In genomic region chr12:100578291-100578690, GRCm38 (mm10) we compare ENCODE assay signal across 9 mouse cellular contexts. TPM values are rescaled to one million over a fixed set of nuclear protein-coding genes. Genes with fewer than 3 reads are reported as not detected.
DNase-seq lines count a peak whose midpoint lies in the region; ATAC-seq and TF ChIP-seq lines count a peak whose summit lies in the region.
"Had no signal": no experiment of that assay in that cellular context is flagged by ENCODE, and none has a peak within 500 bp of the region (broad histone marks: within the 10 kb centered on the region; RNA-seq: fewer than 3 reads in every experiment).

No protein-coding gene starts in this region.

- 66% methylated on average over 2 of the region's 2 CpGs for WGBS in kidney, embryonic 14.5 days
- 60% methylated on average over 2 of the region's 2 CpGs for WGBS in hindbrain, embryonic 13.5 days

- H3K36me3 ChIP-seq in kidney, embryonic 14.5 days (ENCODE audit: control insufficient read depth, insufficient read depth, low read length), result no peaks in the 10 kb centered on the region
- H3K36me3 ChIP-seq in MEL (ENCODE audit: control insufficient read depth in 1 of 2, insufficient read depth in 2 of 2, low read length in 2 of 2), result no peaks in the 10 kb centered on the region
- H3K36me3 ChIP-seq in hindbrain, embryonic 13.5 days, result peaks cover 7% of the 10 kb centered on the region

- H3K4me3 ChIP-seq in kidney, embryonic 14.5 days (ENCODE audit: low read length), result no peak overlapping the region
- peak overlapping the region; percentile 30 to 53; a peak in 3 of 4 replicates for H3K4me3 ChIP-seq in MEL (ENCODE audit: control insufficient read depth in 1 of 2, insufficient read depth in 1 of 2, low read depth in 2 of 2, low read length in 2 of 2)
- H3K4me3 ChIP-seq in hindbrain, embryonic 13.5 days, result no peak overlapping the region
- H3K4me3 ChIP-seq: embryonic facial prominence, embryonic 13.5 days had no signal

- no peak overlapping the region for H3K27ac ChIP-seq in kidney, embryonic 14.5 days (ENCODE audit: low read depth, low read length)
- no peak overlapping the region for H3K27ac ChIP-seq in MEL (ENCODE audit: control insufficient read depth, low read depth, low read length)
- no peak overlapping the region for H3K27ac ChIP-seq in hindbrain, embryonic 13.5 days
- H3K27ac ChIP-seq: embryonic facial prominence, embryonic 13.5 days had no signal

- no peak for TF ChIP-seq EP300 in MEL (IDR thresholded peaks at IDR 0.05; ENCODE audit: low read depth in 1 of 2, low read length in 2 of 2)

- no peaks in the 10 kb centered on the region for H3K4me1 ChIP-seq in kidney, embryonic 14.5 days (ENCODE audit: control insufficient read depth, insufficient read depth, low read length)
- peaks cover 0 to 5% of the 10 kb centered on the region in 2 experiments; a peak in 2 of 4 replicates for H3K4me1 ChIP-seq in MEL (ENCODE audit: control insufficient read depth in 1 of 2, insufficient read depth in 2 of 2, low read length in 2 of 2)
- H3K4me1 ChIP-seq in hindbrain, embryonic 13.5 days (replicated peaks), result no peaks in the 10 kb centered on the region
- H3K4me1 ChIP-seq: embryonic facial prominence, embryonic 13.5 days had no signal

- peak; percentile 21 for DNase-seq in kidney, adult 18-20 months
- DNase-seq in A20 (ENCODE audit: low read depth, low spot score), result peak; percentile 56
- peak; percentile 76 for DNase-seq in MEL (ENCODE audit: low read depth, low spot score)
- DNase-seq in embryo, embryonic 10 days (ENCODE audit: low spot score), result peak; percentile 55
- DNase-seq in layer of hippocampus, adult 11-12 months (ENCODE audit: low spot score), result peak; percentile 78
- DNase-seq in retina, postnatal 1 day, result peak; percentile 72

- no peak overlapping the region for H3K4me2 ChIP-seq in kidney, embryonic 14.5 days (replicated peaks; ENCODE audit: low read depth, low read length)
- H3K4me2 ChIP-seq in hindbrain, embryonic 13.5 days, result no peak overlapping the region
- H3K4me2 ChIP-seq: embryonic facial prominence, embryonic 13.5 days had no signal

- no peaks in the 10 kb centered on the region for H3K9me3 ChIP-seq in kidney, embryonic 14.5 days (ENCODE audit: control insufficient read depth, low read length)
- H3K9me3 ChIP-seq in MEL (replicated peaks; ENCODE audit: insufficient read depth, low read length), result no peaks in the 10 kb centered on the region
- H3K9me3 ChIP-seq in hindbrain, embryonic 13.5 days, result no peaks in the 10 kb centered on the region
- H3K9me3 ChIP-seq: embryonic facial prominence, embryonic 13.5 days had no signal

- H3K9ac ChIP-seq in kidney, embryonic 14.5 days (ENCODE audit: low read depth, low read length), result no peak overlapping the region
- H3K9ac ChIP-seq in MEL (ENCODE audit: control insufficient read depth, low read depth, low read length, poor library complexity, severe bottlenecking), result peak overlapping the region; percentile 28; the same call in 1 of the 2 replicates
- no peak overlapping the region for H3K9ac ChIP-seq in hindbrain, embryonic 13.5 days
- H3K9ac ChIP-seq: embryonic facial prominence, embryonic 13.5 days had no signal

- no peak for TF ChIP-seq POLR2A in MEL (IDR thresholded peaks at IDR 0.05; ENCODE audit: control insufficient read depth in 1 of 2, insufficient read depth in 1 of 2, low read depth in 1 of 2, low read length in 2 of 2, poor library complexity in 1 of 2)

- no peak for ATAC-seq in kidney, embryonic 14.5 days (ENCODE audit: low FRiP score, low TSS enrichment)
- ATAC-seq in hindbrain, embryonic 13.5 days (ENCODE audit: low FRiP score), result no peak

- TF ChIP-seq CTCF in MEL (IDR thresholded peaks at IDR 0.05 in 2 of 3, conservative IDR thresholded peaks at IDR 0.05 in 1 of 3; ENCODE audit: control insufficient read depth in 1 of 3, insufficient read depth in 1 of 3, low read depth in 2 of 3, low read length in 3 of 3, poor library complexity in 1 of 3, severe bottlenecking in 1 of 3), result peak in 2 of 3 experiments; percentile 62 to 94; a peak in 4 of 6 replicates

- peak; percentile 95 for TF ChIP-seq RAD21 in MEL (IDR thresholded peaks at IDR 0.05; ENCODE audit: low read depth, low read length)

- no peaks in the 10 kb centered on the region for H3K27me3 ChIP-seq in kidney, embryonic 14.5 days (ENCODE audit: control insufficient read depth, insufficient read depth, low read length)
- no peaks in the 10 kb centered on the region for H3K27me3 ChIP-seq in MEL (ENCODE audit: control insufficient read depth in 1 of 2, insufficient read depth in 2 of 2, low read length in 2 of 2)
- H3K27me3 ChIP-seq in hindbrain, embryonic 13.5 days, result no peaks in the 10 kb centered on the region
- H3K27me3 ChIP-seq: embryonic facial prominence, embryonic 13.5 days had no signal

- H3K79me2 ChIP-seq in MEL (ENCODE audit: control insufficient read depth, insufficient read depth, low read length, poor library complexity), result no peaks in the 10 kb centered on the region

TF ChIP-seq in MEL, 35 proteins besides CTCF, POLR2A, EP300 and RAD21:
- TF ChIP-seq SIN3A (IDR thresholded peaks at IDR 0.05; ENCODE audit: low read length) (0 out of 2 replicates have a peak, but pooled peaks have one; percentile 9), USF1 (IDR thresholded peaks at IDR 0.05; ENCODE audit: low read depth, low read length) (no peak), MYC (IDR thresholded peaks at IDR 0.05; ENCODE audit: low read depth, low read length) (no peak), NRF1 (IDR thresholded peaks at IDR 0.05; ENCODE audit: insufficient read depth, low read depth, low read length, poor library complexity, severe bottlenecking) (no peak), ZNF384 (IDR thresholded peaks at IDR 0.05; ENCODE audit: low read depth, low read length) (no peak), POLR2AphosphoS5 (IDR thresholded peaks at IDR 0.05; ENCODE audit: borderline replicate concordance, low read depth, low read length) (no peak), ZMIZ1 (IDR thresholded peaks at IDR 0.05; ENCODE audit: low read depth, low read length) (no peak), TCF12 (IDR thresholded peaks at IDR 0.05; ENCODE audit: low read depth, low read length) (no peak), NELFE (IDR thresholded peaks at IDR 0.05; ENCODE audit: low read depth, low read length) (no peak), KAT2A (conservative IDR thresholded peaks at IDR 0.05; ENCODE audit: low read depth, low read length) (no peak), TBP (IDR thresholded peaks at IDR 0.05; ENCODE audit: low read depth, low read length) (0 out of 2 replicates have a peak, but pooled peaks have one; percentile 22), MEF2A (IDR thresholded peaks at IDR 0.05; ENCODE audit: extremely low read depth, insufficient replicate concordance, low read depth, low read length, poor library complexity, severe bottlenecking) (no peak), UBTF (IDR thresholded peaks at IDR 0.05; ENCODE audit: borderline replicate concordance, insufficient read depth, low read depth, low read length) (no peak), CHD2 (IDR thresholded peaks at IDR 0.05; ENCODE audit: low read length) (no peak), ETS1 (IDR thresholded peaks at IDR 0.05; ENCODE audit: low read depth, low read length) (no peak), ZKSCAN1 (IDR thresholded peaks at IDR 0.05; ENCODE audit: low read depth, low read length) (no peak), MYB (IDR thresholded peaks at IDR 0.05; ENCODE audit: low read depth, low read length) (no peak), BHLHE40 (IDR thresholded peaks at IDR 0.05; ENCODE audit: borderline replicate concordance, low read depth, low read length) (no peak), POLR2AphosphoS2 (IDR thresholded peaks at IDR 0.05; ENCODE audit: low read length) (no peak), MAFK (IDR thresholded peaks at IDR 0.05; ENCODE audit: borderline replicate concordance, low read depth, low read length) (no peak), ZC3H11A (IDR thresholded peaks at IDR 0.05; ENCODE audit: low read depth, low read length) (peak; percentile 80), USF2 (IDR thresholded peaks at IDR 0.05; ENCODE audit: borderline replicate concordance in 1 of 2, insufficient read depth in 1 of 2, low read depth in 1 of 2, low read length in 2 of 2) (no peak), E2F4 (IDR thresholded peaks at IDR 0.05; ENCODE audit: borderline replicate concordance, low read depth, low read length) (no peak), JUND (IDR thresholded peaks at IDR 0.05; ENCODE audit: low read depth, low read length) (no peak), MXI1 (IDR thresholded peaks at IDR 0.05; ENCODE audit: low read depth, low read length) (no peak), GATA1 (IDR thresholded peaks at IDR 0.05; ENCODE audit: low read depth, low read length) (peak; percentile 66), SMC3 (IDR thresholded peaks at IDR 0.05; ENCODE audit: low read depth, low read length) (peak; percentile 88), GABPA (IDR thresholded peaks at IDR 0.05; ENCODE audit: low read depth, low read length) (no peak), MAX (IDR thresholded peaks at IDR 0.05; ENCODE audit: low read length) (no peak), TAL1 (IDR thresholded peaks at IDR 0.05; ENCODE audit: low read length) (no peak), RCOR1 (IDR thresholded peaks at IDR 0.05; ENCODE audit: low read depth, low read length) (no peak), ELF1 (IDR thresholded peaks at IDR 0.05; ENCODE audit: low read depth, low read length) (no peak), CHD1 (IDR thresholded peaks at IDR 0.05; ENCODE audit: low read depth, low read length) (no peak)

RNA-seq across cellular contexts. Expression of gene Ttc7b, which starts 57.7 kb away (rescaled TPM):
- polyA plus RNA-seq in kidney, embryonic 14.5 days (2014; fragmentation: Nextera tagmentation; extraction: Ambion mirVana), result 6.2 and 7.6 TPM in 2 replicates
- 9.8 and 11.7 TPM in 2 replicates for total RNA-seq in MEL (2012; rRNA removed)
- polyA plus RNA-seq in MEL (2012; ENCODE audit: insufficient read depth in 1 of 2, insufficient read length in 2 of 2, low read depth in 1 of 2, low replicate concordance in 2 of 2, missing spikeins in 1 of 2), result 10 to 100 TPM in 1 of 2 experiments, not detected in 1; 23.7 TPM
- polyA plus RNA-seq in hindbrain, embryonic 13.5 days (2015; fragmentation: Nextera tagmentation; extraction: Ambion mirVana), result 6.9 and 7.3 TPM in 2 replicates

Comparison
In these comparisons a context has a peak if more than half of its experiments do, and no peak if none do; other contexts are left out.
1. DNase-seq: peak in every context shown above with its lines; median percentile 78 in layer of hippocampus, adult 11-12 months; 76 in MEL; 72 in retina, postnatal 1 day; 56 in A20; 55 in embryo, embryonic 10 days; 21 in kidney, adult 18-20 months.
2. H3K4me3 ChIP-seq: peak in MEL (2 of 2); none in kidney, embryonic 14.5 days (single experiment) and hindbrain, embryonic 13.5 days (single experiment).